Mouse (Mus musculus) lung, embryonic 15.5 days (tissue): ENCODE results near the gene Mrps6. TPM values are rescaled to one million over a fixed set of nuclear protein-coding genes. Genes with fewer than 3 reads are reported as not detected.
"Not testable (repeated sequence)": the region's sequence is repeated elsewhere in the genome, so short reads cannot be mapped to it uniquely, and the experiment has no call there.

Source experiments
- ATAC-seq: fragments of 200-750 bp; cut with Nextera tagmentation; 2 replicates; pipeline ENCODE4 v1.8.0; 2017; ENCODE audit warnings: moderate number of reproducible peaks, borderline replicate concordance; ENCODE audit not compliant: low FRiP score, low TSS enrichment; ENCODE audit errors: extremely low read depth
- H3K27ac ChIP-seq: fragments of 300-500 bp; sonication (generic); 2 replicates; pipeline ENCODE4 v1.5.1; 2015; ENCODE audit warnings: moderate library complexity, mild to moderate bottlenecking, inconsistent platforms
- H3K27me3 ChIP-seq: fragments of 300-500 bp; sonication (generic); 2 replicates; pipeline ENCODE4 v1.6.1; 2015; ENCODE audit warnings: inconsistent platforms
- H3K36me3 ChIP-seq: fragments of 300-500 bp; sonication (generic); 2 replicates; pipeline ENCODE4 v1.6.1; 2015; ENCODE audit warnings: inconsistent platforms
- H3K4me1 ChIP-seq: fragments of 300-500 bp; sonication (generic); 2 replicates; pipeline ENCODE4 v1.6.1; 2015; ENCODE audit warnings: inconsistent platforms
- H3K4me2 ChIP-seq: fragments of 300-500 bp; sonication (generic); 2 replicates; pipeline ENCODE4 v1.6.1; 2015; ENCODE audit warnings: inconsistent platforms, mild to moderate bottlenecking, moderate library complexity
- H3K4me3 ChIP-seq: fragments of 300-500 bp; sonication (generic); 2 replicates; pipeline ENCODE4 v1.5.1; 2015; ENCODE audit warnings: mild to moderate bottlenecking, inconsistent platforms
- H3K9ac ChIP-seq: fragments of 300-500 bp; sonication (generic); 2 replicates; pipeline ENCODE4 v1.6.1; 2015; ENCODE audit warnings: inconsistent platforms
- H3K9me3 ChIP-seq: fragments of 300-500 bp; sonication (generic); 2 replicates; pipeline ENCODE4 v1.6.1; 2016; ENCODE audit warnings: inconsistent platforms
- WGBS: fragments of 180-500 bp; shearing (Covaris S2); methylation state at CpG from one replicate; pipeline ENCODE4 v1.1.7; 2015; 5-methylcytosine and 5-hydroxymethylcytosine counted together
- polyA plus RNA-seq: library from polyadenylated mRNA; unstranded; fragments of >200 nt; fragmentation: Nextera tagmentation; extraction: Ambion mirVana; gene quantifications from 2 replicates; pipeline ENCODE4 v1.2.1, GENCODE M21; 2015

Gene Mrps6
- polyA plus RNA-seq, 1 experiment from 2014 or later: 69.2 TPM

- H3K4me3 ChIP-seq: no peak overlapping the region
- H3K36me3 ChIP-seq: no peaks in the 10 kb centered on the region; the same call in 1 of the 2 replicates
- no peak overlapping the region for H3K9ac ChIP-seq
- H3K27me3 ChIP-seq: no peaks in the 10 kb centered on the region
- WGBS: 81% methylated on average over 8 of the region's 8 CpGs
- no peak overlapping the region for H3K27ac ChIP-seq
- no peak overlapping the region for H3K4me2 ChIP-seq
- no peaks in the 10 kb centered on the region for H3K4me1 ChIP-seq
- H3K9me3 ChIP-seq: no peaks in the 10 kb centered on the region
- no peak for ATAC-seq
Observed at GRCm38 (mm10) chr16:92076797-92077196, 18.7 kb downstream of the Mrps6 start.

GRCm38 (mm10) chr16:92083771-92084453 lies 25.8 kb downstream of the Mrps6 start:
- no peak overlapping the region for H3K4me3 ChIP-seq
- no peaks in the 10 kb centered on the region for H3K36me3 ChIP-seq
- H3K9me3 ChIP-seq: no peaks in the 10 kb centered on the region
- no peak overlapping the region for H3K9ac ChIP-seq
- WGBS: 75% methylated on average over 10 of the region's 10 CpGs
- no peak overlapping the region for H3K27ac ChIP-seq
- no peak for ATAC-seq
- no peaks in the 10 kb centered on the region for H3K27me3 ChIP-seq
- no peak overlapping the region for H3K4me2 ChIP-seq
- no peaks in the 10 kb centered on the region for H3K4me1 ChIP-seq

- no peaks in the 10 kb centered on the region for H3K27me3 ChIP-seq
- H3K36me3 ChIP-seq: no peaks in the 10 kb centered on the region
- ATAC-seq: no peak
- H3K9ac ChIP-seq: no peak overlapping the region
- no peak overlapping the region for H3K4me2 ChIP-seq
- WGBS: 56% methylated on average over 3 of the region's 3 CpGs
- no peak overlapping the region for H3K4me3 ChIP-seq
- H3K9me3 ChIP-seq: no peaks in the 10 kb centered on the region
- H3K4me1 ChIP-seq: no peaks in the 10 kb centered on the region
- no peak overlapping the region for H3K27ac ChIP-seq
Observed at GRCm38 (mm10) chr16:92089225-92089624, 31.2 kb downstream of the Mrps6 start.

GRCm38 (mm10) chr16:92091876-92092275 lies 33.8 kb downstream of the Mrps6 start:
- no peak overlapping the region for H3K4me3 ChIP-seq
- no peaks in the 10 kb centered on the region for H3K4me1 ChIP-seq
- H3K36me3 ChIP-seq: no peaks in the 10 kb centered on the region
- H3K9me3 ChIP-seq: no peaks in the 10 kb centered on the region
- ATAC-seq: no peak
- no peaks in the 10 kb centered on the region for H3K27me3 ChIP-seq
- H3K9ac ChIP-seq: no peak overlapping the region
- no peak overlapping the region for H3K27ac ChIP-seq
- 86% methylated on average over 5 of the region's 5 CpGs for WGBS
- H3K4me2 ChIP-seq: no peak overlapping the region

GRCm38 (mm10) chr16:92098351-92099051 lies 40.4 kb downstream of the Mrps6 start:
- H3K4me3 ChIP-seq: no peak overlapping the region

GRCm38 (mm10) chr16:92099598-92099997 lies 41.5 kb downstream of the Mrps6 start:
- Histone ChIP-seq H3K9ac (no peak overlapping the region), H3K27me3 (no peaks in the 10 kb centered on the region), H3K4me1 (peaks cover 3% of the 10 kb centered on the region; the same call in 1 of the 2 replicates), H3K27ac (no peak overlapping the region), H3K4me3 (no peak overlapping the region), H3K9me3 (no peaks in the 10 kb centered on the region), H3K36me3 (0 out of 2 replicates have a peak, but pooled peaks cover 3% of the 10 kb centered on the region), H3K4me2 (no peak overlapping the region)
- no peak for ATAC-seq
- 79% methylated on average over 16 of the region's 16 CpGs for WGBS

More at GRCm38 (mm10) chr16:92098351-92099051, 40.4 kb downstream of the Mrps6 start:
- Histone ChIP-seq H3K4me2 (no peak overlapping the region), H3K36me3 (0 out of 2 replicates have a peak, but pooled peaks cover 3% of the 10 kb centered on the region), H3K4me1 (peaks cover 2% of the 10 kb centered on the region; the same call in 1 of the 2 replicates), H3K9ac (no peak overlapping the region), H3K27me3 (no peaks in the 10 kb centered on the region), H3K27ac (no peak overlapping the region), H3K9me3 (no peaks in the 10 kb centered on the region)
- WGBS: 75% methylated on average over 10 of the region's 10 CpGs
- ATAC-seq: no peak

GRCm38 (mm10) chr16:92100111-92100510 lies 42.0 kb downstream of the Mrps6 start:
- Histone ChIP-seq H3K4me1 (peaks cover 3% of the 10 kb centered on the region; the same call in 1 of the 2 replicates), H3K9ac (no peak overlapping the region), H3K4me2 (no peak overlapping the region), H3K36me3 (0 out of 2 replicates have a peak, but pooled peaks cover 3% of the 10 kb centered on the region), H3K27ac (no peak overlapping the region), H3K27me3 (no peaks in the 10 kb centered on the region), H3K9me3 (no peaks in the 10 kb centered on the region), H3K4me3 (no peak overlapping the region)
- 82% methylated on average over 4 of the region's 4 CpGs for WGBS
- no peak for ATAC-seq

GRCm38 (mm10) chr16:92102115-92102514 lies 44.0 kb downstream of the Mrps6 start:
- no peaks in the 10 kb centered on the region for H3K27me3 ChIP-seq
- peaks cover 3% of the 10 kb centered on the region; the same call in 1 of the 2 replicates for H3K4me1 ChIP-seq
- H3K9me3 ChIP-seq: no peaks in the 10 kb centered on the region
- 0 out of 2 replicates have a peak, but pooled peaks cover 3% of the 10 kb centered on the region for H3K36me3 ChIP-seq
- H3K4me3 ChIP-seq: no peak overlapping the region
- WGBS: 89% methylated on average over 5 of the region's 5 CpGs
- H3K4me2 ChIP-seq: no peak overlapping the region
- H3K9ac ChIP-seq: no peak overlapping the region
- no peak overlapping the region for H3K27ac ChIP-seq
- ATAC-seq: no peak

- H3K4me3 ChIP-seq, ATAC-seq, H3K27me3 ChIP-seq, H3K36me3 ChIP-seq, H3K27ac ChIP-seq, H3K9ac ChIP-seq, H3K4me2 ChIP-seq, H3K4me1 ChIP-seq, H3K9me3 ChIP-seq: not testable (repeated sequence)
- WGBS: 89% methylated on average over 7 of the region's 7 CpGs
Observed at GRCm38 (mm10) chr16:92102931-92103330, 44.9 kb downstream of the Mrps6 start.

- Histone ChIP-seq H3K4me3 (no peak overlapping the region), H3K4me1 (peaks cover 3% of the 10 kb centered on the region; the same call in 1 of the 2 replicates), H3K4me2 (no peak overlapping the region), H3K36me3 (0 out of 2 replicates have a peak, but pooled peaks cover 3% of the 10 kb centered on the region), H3K27me3 (no peaks in the 10 kb centered on the region), H3K27ac (no peak overlapping the region), H3K9ac (no peak overlapping the region), H3K9me3 (no peaks in the 10 kb centered on the region)
- ATAC-seq: no peak
- WGBS: 53% methylated on average over 9 of the region's 9 CpGs
Observed at GRCm38 (mm10) chr16:92103572-92104331, 45.7 kb downstream of the Mrps6 start.

GRCm38 (mm10) chr16:92104332-92104590 lies 46.2 kb downstream of the Mrps6 start:
- Histone ChIP-seq H3K27ac (no peak overlapping the region), H3K9me3 (no peaks in the 10 kb centered on the region), H3K9ac (no peak overlapping the region), H3K36me3 (0 out of 2 replicates have a peak, but pooled peaks cover 3% of the 10 kb centered on the region), H3K27me3 (no peaks in the 10 kb centered on the region), H3K4me1 (peaks cover 3% of the 10 kb centered on the region; the same call in 1 of the 2 replicates), H3K4me2 (no peak overlapping the region), H3K4me3 (no peak overlapping the region)
- ATAC-seq: no peak
- WGBS: 91% methylated on average over 2 of the region's 2 CpGs
